In the genomic region with DNA sequence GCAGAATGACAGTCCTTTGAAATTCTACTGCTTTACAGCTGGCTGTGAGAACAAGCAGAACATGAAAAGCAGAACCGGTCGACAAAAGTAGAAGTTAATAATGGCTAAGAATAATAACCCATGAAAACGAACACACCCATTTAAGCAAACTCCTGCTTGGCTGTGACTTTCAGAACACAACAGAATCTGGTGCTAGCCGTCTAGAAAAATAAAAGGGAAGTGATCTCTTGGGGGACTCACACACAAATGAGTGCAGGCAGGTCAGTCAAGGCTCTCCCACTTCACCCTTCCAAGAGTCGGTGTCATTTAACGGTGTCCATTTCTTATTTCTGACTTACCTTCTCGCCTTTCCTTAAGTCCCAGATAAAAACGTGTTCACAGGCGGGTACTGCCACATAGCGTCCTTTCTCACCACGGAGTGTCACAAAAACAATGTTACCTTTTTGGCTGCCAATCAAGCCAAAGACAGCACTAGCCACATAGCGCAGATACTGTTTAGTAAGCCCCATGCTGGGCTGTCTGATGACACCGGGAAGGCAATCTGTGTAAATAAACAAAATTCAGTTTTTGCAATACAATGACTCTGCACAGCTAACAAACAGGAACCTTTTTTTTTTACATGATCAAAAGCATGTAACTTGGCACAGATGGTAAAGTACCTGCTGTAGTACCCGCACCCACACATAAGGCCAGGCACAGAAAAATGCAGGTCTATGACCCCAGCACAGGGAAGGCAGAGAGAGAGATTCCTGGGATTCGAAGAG, we compare ENCODE assay signal across 9 mouse cellular contexts. TPM values are rescaled to one million over a fixed set of nuclear protein-coding genes. Genes with fewer than 3 reads are reported as not detected.
A peak's percentile ranks its signal among the peaks of the same experiment; 100 is the strongest.
DNase-seq lines count a peak whose midpoint lies in the region; ATAC-seq and TF ChIP-seq lines count a peak whose summit lies in the region.
"Had no signal": no experiment of that assay in that cellular context is flagged by ENCODE, and none has a peak within 500 bp of the region (broad histone marks: within the 10 kb centered on the region; RNA-seq: fewer than 3 reads in every experiment).

No protein-coding gene starts in this region.

- H3K27me3 ChIP-seq in C2C12 (ENCODE audit: control insufficient read depth, insufficient read depth, insufficient read length): no peaks in the 10 kb centered on the region
- H3K27me3 ChIP-seq in forebrain, postnatal 0 days (ENCODE audit: insufficient read depth, low read length): no peaks in the 10 kb centered on the region
- H3K27me3 ChIP-seq in liver, embryonic 16.5 days (ENCODE audit: control insufficient read depth, insufficient read depth, low read depth, low read length): no peaks in the 10 kb centered on the region

- H3K79me2 ChIP-seq in C2C12 (ENCODE audit: control insufficient read depth, insufficient read depth): peaks cover 36% of the 10 kb centered on the region

- 86% methylated on average over 15 of the region's 15 CpGs for WGBS in forebrain, postnatal 0 days
- 71% methylated on average over 15 of the region's 15 CpGs for WGBS in liver, embryonic 16.5 days (ENCODE audit: insufficient replicate concordance)

- peak; percentile 17 for DNase-seq in cerebellum, adult 9-10 months
- DNase-seq in cerebellum, postnatal 4 days (ENCODE audit: low spot score in 2 of 2): no peak
- DNase-seq in forebrain, postnatal 0 days: no peak
- DNase-seq in urinary bladder, postnatal 4 days (ENCODE audit: low spot score in 2 of 2): no peak
- DNase-seq in cerebellum, adult 18-20 months: no peak
- DNase-seq in adrenal gland, postnatal 10 days: no peak
- DNase-seq: cerebellum, postnatal 25 days had no signal

- H3K4me1 ChIP-seq in forebrain, postnatal 0 days (ENCODE audit: insufficient read depth): peaks cover 9% of the 10 kb centered on the region; the same call in 1 of the 2 replicates
- H3K4me1 ChIP-seq in liver, embryonic 16.5 days (ENCODE audit: control insufficient read depth, low read depth, low read length): peaks cover 13% of the 10 kb centered on the region

- peaks cover 44% of the 10 kb centered on the region for H3K36me3 ChIP-seq in C2C12 (ENCODE audit: control insufficient read depth, insufficient read depth)
- peaks cover 29% of the 10 kb centered on the region for H3K36me3 ChIP-seq in forebrain, postnatal 0 days (ENCODE audit: insufficient read depth)
- peaks cover 5% of the 10 kb centered on the region for H3K36me3 ChIP-seq in liver, embryonic 16.5 days (ENCODE audit: control insufficient read depth, insufficient read depth)

- no peaks in the 10 kb centered on the region for H3K9me3 ChIP-seq in forebrain, postnatal 0 days (ENCODE audit: low read length)
- no peaks in the 10 kb centered on the region for H3K9me3 ChIP-seq in liver, embryonic 16.5 days (replicated peaks; ENCODE audit: control insufficient read depth, low read length)

- TF ChIP-seq CTCF in C2C12 (IDR thresholded peaks at IDR 0.05; ENCODE audit: control insufficient read depth, insufficient read depth, insufficient read length): no peak
- TF ChIP-seq CTCF in forebrain, postnatal 0 days (IDR thresholded peaks at IDR 0.05; ENCODE audit: low read depth): no peak

- peak overlapping the region; percentile 87 for H3K9ac ChIP-seq in forebrain, postnatal 0 days
- no peak overlapping the region; the same call in 1 of the 2 replicates for H3K9ac ChIP-seq in liver, embryonic 16.5 days (ENCODE audit: low read depth, low read length)

- ATAC-seq in forebrain, postnatal 0 days: no peak
- no peak for ATAC-seq in liver, embryonic 16.5 days (ENCODE audit: low read depth)

- peak overlapping the region; percentile 65 for H3K4me3 ChIP-seq in C2C12 (ENCODE audit: insufficient read depth, poor library complexity, severe bottlenecking)
- no peak overlapping the region for H3K4me3 ChIP-seq in forebrain, postnatal 0 days (ENCODE audit: low read depth, low read length)
- peak overlapping the region; percentile 70 for H3K4me3 ChIP-seq in liver, embryonic 16.5 days (ENCODE audit: low read depth, low read length)

- peak overlapping the region; percentile 57 for H3ac ChIP-seq in C2C12 (ENCODE audit: control insufficient read depth, insufficient read length, low read depth)

- H3K4me2 ChIP-seq in forebrain, postnatal 0 days (ENCODE audit: low read depth): peak overlapping the region; percentile 68
- H3K4me2 ChIP-seq in liver, embryonic 16.5 days (ENCODE audit: low read depth, low read length): peak overlapping the region; percentile 67

- peaks cover 21% of the 10 kb centered on the region for H3K79me3 ChIP-seq in C2C12 (ENCODE audit: low read depth)

- H3K27ac ChIP-seq in forebrain, postnatal 0 days (ENCODE audit: low read depth, low read length): no peak overlapping the region
- H3K27ac ChIP-seq in liver, embryonic 16.5 days (ENCODE audit: low read length): no peak overlapping the region

TF ChIP-seq in C2C12, 6 proteins besides CTCF, POLR2A, EP300 and RAD21:
- TF ChIP-seq MYOG (IDR thresholded peaks at IDR 0.05; ENCODE audit: control insufficient read depth, extremely low read depth, insufficient read length): no peak
- no peak for TF ChIP-seq USF1 (IDR thresholded peaks at IDR 0.05; ENCODE audit: low read depth)
- TF ChIP-seq MYOD1 (IDR thresholded peaks at IDR 0.05; ENCODE audit: control insufficient read depth, insufficient read length, low read depth): no peak
- TF ChIP-seq CEBPB (IDR thresholded peaks at IDR 0.05; ENCODE audit: low read depth): no peak
- TF ChIP-seq FOSL1 (IDR thresholded peaks at IDR 0.05; ENCODE audit: insufficient read depth, low read length, poor library complexity, severe bottlenecking): no peak

RNA-seq across cellular contexts. Expression of a gene that starts 1.3 kb away (rescaled TPM):
- polyA plus RNA-seq in C2C12 (2012; fragmentation: generic; extraction: Trizol): 8.2 TPM
- total RNA-seq in forebrain, postnatal 0 days (2014; rRNA removed): 27.5 and 27.8 TPM in 2 replicates
- 29.9 and 33.2 TPM in 2 replicates for polyA plus RNA-seq in forebrain, postnatal 0 days (2015; fragmentation: Nextera tagmentation; extraction: Ambion mirVana)
- polyA plus RNA-seq in liver, embryonic 16.5 days (2015; fragmentation: Nextera tagmentation; extraction: Ambion mirVana): 17.5 and 18.7 TPM in 2 replicates
- 10 to 100 TPM; 15.6 to 17.0 TPM for total RNA-seq in adrenal gland, postnatal 10 days (2021)

RNA-seq across cellular contexts. Expression of a gene that starts 1.3 kb away (rescaled TPM):
- polyA plus RNA-seq in C2C12 (2012; fragmentation: generic; extraction: Trizol): 21.8 TPM
- 20.5 and 22.5 TPM in 2 replicates for total RNA-seq in forebrain, postnatal 0 days (2014; rRNA removed)
- polyA plus RNA-seq in forebrain, postnatal 0 days (2015; fragmentation: Nextera tagmentation; extraction: Ambion mirVana): 18.1 and 23.3 TPM in 2 replicates
- 16.9 TPM in 2 replicates for polyA plus RNA-seq in liver, embryonic 16.5 days (2015; fragmentation: Nextera tagmentation; extraction: Ambion mirVana)
- total RNA-seq in adrenal gland, postnatal 10 days (2021): 10 to 100 TPM; 24.9 to 25.5 TPM
